Mouse (Mus musculus) ES-E14 (cell line): ENCODE measurements around the gene Scgb2b2.

Experiments
- HCFC1 ChIP-seq: IDR thresholded peaks from 2 replicates; pipeline ENCODE4 v1.6.1; 2012; ENCODE audit warnings: low read length, inconsistent platforms, borderline replicate concordance; ENCODE audit not compliant: insufficient read depth
- MAFK ChIP-seq: IDR thresholded peaks from 2 replicates; pipeline ENCODE4 v1.6.1; 2014; ENCODE audit warnings: mild to moderate bottlenecking, low read depth, low read length, inconsistent platforms; ENCODE audit not compliant: insufficient read depth
- ZNF384 ChIP-seq: IDR thresholded peaks from 2 replicates; pipeline ENCODE4 v1.6.1; 2012; ENCODE audit warnings: low read depth, low read length, inconsistent platforms

- TF ChIP-seq ZNF384 = no peak
- TF ChIP-seq MAFK = no peak
- no peak for TF ChIP-seq HCFC1
Observed at GRCm38 (mm10) chr7:31291721-31292120, 1.4 kb downstream of the Scgb2b2 start, which contains the start of gene Scgb1b2.
